Mouse (Mus musculus): ENCODE measurements around the gene Fbxl17.

Fbxl17 gene

GRCm38 (mm10) chr17:63499636-63500155, at the start of gene Fbxl17:
Gene Fbxl17, minus strand, starts transcription at chr17:63500017.
- peak; percentile 57 to 63 for DNase-seq

GRCm38 (mm10) chr17:63547465-63547864, 47.6 kb upstream of the Fbxl17 start:
- no peak for DNase-seq

- DNase-seq: no peak
These were observed 34.9 kb upstream of the Fbxl17 start for GRCm38 (mm10) chr17:63534576-63535265.

GRCm38 (mm10) chr17:63533074-63533836, 33.4 kb upstream of the Fbxl17 start:
- no peak for DNase-seq

- no peak for DNase-seq
These were observed 29.7 kb upstream of the Fbxl17 start for GRCm38 (mm10) chr17:63529476-63529875.

GRCm38 (mm10) chr17:63520691-63521090, 20.9 kb upstream of the Fbxl17 start:
- no peak for DNase-seq

GRCm38 (mm10) chr17:63510451-63510850, 10.6 kb upstream of the Fbxl17 start:
- no peak for DNase-seq

GRCm38 (mm10) chr17:63501091-63501490, 1.3 kb upstream of the Fbxl17 start:
- no peak for DNase-seq

- peak; percentile 89 to 91 for DNase-seq
These were observed 478 bp upstream of the Fbxl17 start for GRCm38 (mm10) chr17:63500156-63500834.

GRCm38 (mm10) chr17:63498717-63499635, 841 bp downstream of the Fbxl17 start:
- peak; percentile 32 to 59 for DNase-seq

GRCm38 (mm10) chr17:63498182-63498716, 1.6 kb downstream of the Fbxl17 start:
- no peak for DNase-seq

- DNase-seq: no peak
These were observed 2.5 kb downstream of the Fbxl17 start for GRCm38 (mm10) chr17:63497206-63497731.

GRCm38 (mm10) chr17:63496153-63496552, 3.7 kb downstream of the Fbxl17 start:
- DNase-seq: no peak

GRCm38 (mm10) chr17:63493876-63494580, 5.8 kb downstream of the Fbxl17 start:
- no peak for DNase-seq

GRCm38 (mm10) chr17:63493274-63493673, 6.5 kb downstream of the Fbxl17 start:
- DNase-seq: peak in 1 of 2 experiments; percentile 28

- DNase-seq: peak in 1 of 2 experiments; percentile 11
These were observed 7.0 kb downstream of the Fbxl17 start for GRCm38 (mm10) chr17:63492665-63493273.

GRCm38 (mm10) chr17:63489525-63489924, 10.3 kb downstream of the Fbxl17 start:
- no peak for DNase-seq

- DNase-seq: peak; percentile 52 to 56
These were observed 32.0 kb downstream of the Fbxl17 start for GRCm38 (mm10) chr17:63467866-63468265.

- DNase-seq: no peak
These were observed 34.6 kb downstream of the Fbxl17 start for GRCm38 (mm10) chr17:63465239-63465638.

GRCm38 (mm10) chr17:63462512-63462911, 37.3 kb downstream of the Fbxl17 start:
- DNase-seq: no peak

Measured in lung, adult 18-20 months (tissue).